Mouse (Mus musculus): ENCODE results near the gene Nell2.

DNA sequence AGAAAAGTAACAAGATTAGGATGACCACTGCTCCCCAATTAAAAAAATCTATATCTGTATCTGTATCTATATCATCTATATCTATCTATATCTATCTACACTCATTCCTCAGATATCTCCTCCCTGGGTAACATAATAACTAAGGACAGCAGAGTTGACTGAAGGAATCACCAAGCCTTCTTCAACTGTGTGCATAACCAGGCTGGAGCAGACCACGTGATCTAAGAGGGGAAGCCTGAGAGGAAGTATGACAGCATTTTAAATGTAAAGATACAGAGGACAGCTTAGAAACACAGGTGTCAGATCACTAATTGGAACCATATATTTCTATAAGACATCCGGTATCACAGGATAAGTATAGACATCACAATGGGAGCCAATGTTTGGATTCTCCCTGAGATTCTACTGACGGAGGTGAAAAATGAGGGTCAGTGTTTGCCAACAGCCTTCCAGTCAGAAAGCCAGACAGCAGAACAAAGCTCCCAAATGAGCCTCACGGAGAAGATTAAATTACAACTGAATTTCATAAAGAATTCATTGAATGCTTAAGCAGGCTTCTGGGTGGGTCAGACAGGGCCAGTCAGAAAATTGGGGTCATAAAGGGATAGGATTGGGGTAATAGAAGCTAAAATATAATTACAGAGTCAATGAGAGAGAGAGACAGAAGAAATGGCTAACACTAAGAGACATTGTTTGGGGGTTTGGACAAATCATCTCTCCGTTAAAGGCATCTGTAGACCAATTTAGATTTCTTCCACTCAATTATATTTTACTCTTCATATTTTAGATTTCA, 116.2 kb downstream of the Nell2 start:
- TF ChIP-seq POLR2A (IDR thresholded peaks at IDR 0.05; ENCODE audit: insufficient read length, low read depth) (no peak), TCF12 (IDR thresholded peaks at IDR 0.05; ENCODE audit: insufficient read depth, poor library complexity, severe bottlenecking) (no peak), MYOD1 (IDR thresholded peaks at IDR 0.05; ENCODE audit: control insufficient read depth in 1 of 3, insufficient read length in 2 of 3, low read depth in 2 of 3) (no peak), USF1 (IDR thresholded peaks at IDR 0.05; ENCODE audit: low read depth) (no peak), MYOG (IDR thresholded peaks at IDR 0.05; ENCODE audit: control insufficient read depth in 1 of 3, insufficient read depth in 1 of 3, insufficient read length in 2 of 3, low read depth in 2 of 3) (no peak), POLR2AphosphoS2 (IDR thresholded peaks at IDR 0.05; ENCODE audit: insufficient read length, low read depth) (no peak), E2F4 (IDR thresholded peaks at IDR 0.05; ENCODE audit: insufficient read depth) (no peak)
